Mouse (Mus musculus) left cerebral cortex, postnatal 4 days (tissue): ENCODE measurements around the gene Fndc4. TPM values are rescaled to one million over a fixed set of nuclear protein-coding genes. Genes with fewer than 3 reads are reported as not detected.

Experiments used
- DNase-seq: peaks from one replicate; pipeline ENCODE4 v3.0.0-alpha.2; 2022
- intact Hi-C: fragments of 180-260 bp; cut with DNase I; formaldehyde crosslinking; loops from one replicate; pipeline ENCODE4 v1.15.1; 2025
- total RNA-seq, 2 experiments: library from RNA; stranded (reverse); gene quantifications; 2 replicates each; pipeline ENCODE4 v1.2.3; 2021

Fndc4 gene
- 100 to 1,000 TPM; 170 to 172 TPM for total RNA-seq

DNA sequence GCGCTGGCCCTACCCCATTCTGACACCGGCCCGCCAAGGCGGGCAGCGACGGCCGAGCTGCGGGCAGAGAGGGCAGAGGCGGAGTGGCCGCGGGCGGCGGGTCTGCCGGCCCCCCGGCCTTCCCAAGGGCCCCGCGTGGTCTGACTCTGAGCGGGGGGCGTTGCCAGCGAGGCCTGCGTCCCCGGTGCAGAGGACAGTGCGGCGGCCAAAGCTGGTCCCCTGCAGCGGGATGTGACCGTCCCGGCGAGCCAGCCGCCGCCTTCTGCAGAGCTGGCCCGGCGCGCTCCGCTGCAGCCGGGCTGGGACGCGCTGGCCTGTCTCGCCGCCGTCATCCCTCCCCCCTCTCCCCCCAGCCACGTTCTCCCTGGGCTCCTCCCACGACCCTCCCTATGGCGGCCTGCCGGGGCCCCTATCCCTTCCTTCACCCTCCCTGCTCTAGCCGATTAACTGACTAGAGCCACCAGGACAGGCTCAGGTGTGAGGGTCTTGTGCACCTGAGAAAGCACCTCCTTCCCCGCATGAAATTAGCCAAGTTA lies at the start of gene Fndc4:
Gene Fndc4 (minus strand): TSS at position 475 of the 536 bp plus-strand sequence.
- intact Hi-C loops: loop anchor here (5.0 kb wide), 1 partner anchor 157 kb away; the partner anchor contains the start of gene Zfp512
- peak; percentile 79 for DNase-seq

DNA sequence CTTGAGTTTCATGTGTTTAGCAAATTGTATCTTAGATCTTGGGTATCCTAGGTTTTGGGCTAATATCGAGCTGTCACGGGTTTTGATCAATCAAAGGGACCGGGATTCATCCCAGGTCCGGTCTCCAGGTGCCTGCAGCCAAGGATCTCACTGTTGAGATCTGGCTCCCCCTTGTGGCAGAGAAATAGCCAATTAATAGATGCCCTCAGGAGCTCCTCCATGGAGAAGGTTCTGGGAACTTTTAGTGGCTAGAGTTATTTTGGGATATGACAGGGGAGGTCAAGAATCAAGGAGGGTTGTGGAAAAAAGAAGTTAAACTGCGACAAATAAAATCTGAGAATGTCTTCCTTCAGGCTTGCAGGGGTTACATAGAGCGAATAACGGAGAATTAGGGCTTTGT lies 32.4 kb upstream of the Fndc4 start:
- DNase-seq: peak; percentile 43
- intact Hi-C loops: no loop called here

DNA sequence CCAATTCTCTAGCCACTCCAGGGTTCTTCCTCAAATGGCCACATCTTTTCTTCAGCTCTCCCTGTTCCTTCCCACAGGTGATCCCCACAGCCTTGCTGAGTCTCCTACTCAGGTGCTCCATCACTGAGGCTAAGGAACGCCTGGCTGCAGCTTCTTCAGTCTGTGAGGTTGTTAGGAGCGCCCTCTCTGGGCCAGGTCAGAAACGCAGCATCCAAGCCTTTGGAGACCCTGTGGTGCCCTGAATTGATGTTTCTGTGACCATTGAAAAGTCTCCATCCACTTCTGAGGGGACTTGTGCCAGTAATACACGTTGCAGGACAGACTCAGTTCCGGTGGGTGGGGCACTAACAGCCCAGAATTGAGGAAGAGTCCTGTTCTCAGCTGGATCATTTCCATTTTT lies 31.0 kb upstream of the Fndc4 start:
- intact Hi-C loops: no loop called here
- DNase-seq: no peak

DNA sequence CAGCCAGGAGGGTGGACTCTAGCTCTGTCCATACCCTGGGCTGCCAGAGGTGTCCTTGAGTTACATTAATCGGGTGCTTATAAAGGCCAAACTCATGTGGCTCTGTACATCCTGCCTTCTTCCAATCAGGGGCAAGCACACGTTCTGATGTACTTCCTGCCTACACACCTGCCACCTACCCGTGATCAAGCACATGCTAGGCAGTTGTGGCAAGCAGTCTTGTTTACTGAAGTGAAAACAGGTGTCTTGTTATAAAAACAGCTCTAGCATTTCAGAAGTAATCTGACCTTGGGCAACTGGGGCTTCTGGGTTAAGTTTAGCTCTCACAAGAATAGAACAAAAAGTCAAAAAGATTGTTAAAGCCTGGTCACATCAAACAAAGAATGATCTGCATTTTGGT lies 28.2 kb upstream of the Fndc4 start:
- intact Hi-C loops: no loop called here
- no peak for DNase-seq

DNA sequence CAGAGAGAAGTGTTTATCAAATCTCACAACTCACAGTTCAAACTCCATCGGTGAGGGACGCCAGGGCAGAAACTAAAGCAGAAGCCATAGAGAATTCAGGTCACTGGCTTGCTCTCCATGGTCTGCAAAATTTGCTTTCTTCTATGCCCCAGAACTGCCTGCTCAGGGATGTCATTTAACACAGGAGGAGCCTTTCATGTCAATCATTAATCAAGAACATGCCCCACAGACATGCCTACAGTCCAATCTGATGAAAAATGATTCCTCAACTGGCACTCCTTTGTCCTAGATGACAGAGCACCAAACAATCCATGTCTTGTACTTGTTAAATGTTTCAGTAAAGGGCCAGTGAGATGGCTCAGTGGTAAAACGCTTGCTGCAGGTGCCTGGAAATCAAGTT lies 26.9 kb upstream of the Fndc4 start:
- DNase-seq: no peak
- intact Hi-C loops: no loop called here

DNA sequence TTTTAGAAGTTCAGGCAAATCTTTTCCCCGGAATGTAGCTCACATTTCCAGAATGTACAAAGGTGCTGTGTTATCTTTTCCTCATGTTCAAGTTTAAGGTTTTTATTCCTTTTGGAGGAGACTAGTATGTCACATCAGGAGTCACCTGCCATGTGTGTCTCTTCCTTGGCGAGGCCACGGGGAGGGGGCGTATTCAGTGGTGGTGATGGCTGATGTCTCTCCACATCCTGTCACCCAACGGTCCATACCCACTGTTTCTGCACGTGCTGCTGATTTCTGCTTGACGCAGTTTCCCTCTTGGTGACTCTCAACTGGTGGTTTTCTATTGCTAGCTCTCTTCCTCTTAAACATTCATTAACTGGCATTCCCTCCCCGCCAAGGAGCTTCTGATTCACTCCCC lies 16.9 kb upstream of the Fndc4 start:
- intact Hi-C loops: no loop called here
- no peak for DNase-seq

DNA sequence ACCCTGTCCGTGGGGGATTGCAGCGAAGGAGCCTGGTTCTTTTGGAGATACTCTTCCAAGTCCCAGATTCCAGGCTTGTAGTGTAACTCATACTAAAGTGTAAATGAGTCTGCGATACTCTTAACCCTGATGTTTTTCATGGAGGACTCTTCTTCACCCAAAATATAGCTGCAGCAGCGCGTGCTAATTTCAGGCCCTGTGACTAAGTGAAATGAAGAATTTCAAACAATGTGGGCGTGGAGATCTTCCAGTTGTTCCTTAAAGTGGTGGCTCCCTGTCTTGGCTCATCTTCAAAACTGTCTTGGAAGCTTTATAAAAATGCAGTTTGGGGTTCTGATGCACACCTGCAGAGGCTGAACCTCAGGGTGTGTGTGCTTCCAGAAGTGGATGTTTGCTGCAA lies 7.2 kb upstream of the Fndc4 start:
- intact Hi-C loops: no loop called here
- no peak for DNase-seq

DNA sequence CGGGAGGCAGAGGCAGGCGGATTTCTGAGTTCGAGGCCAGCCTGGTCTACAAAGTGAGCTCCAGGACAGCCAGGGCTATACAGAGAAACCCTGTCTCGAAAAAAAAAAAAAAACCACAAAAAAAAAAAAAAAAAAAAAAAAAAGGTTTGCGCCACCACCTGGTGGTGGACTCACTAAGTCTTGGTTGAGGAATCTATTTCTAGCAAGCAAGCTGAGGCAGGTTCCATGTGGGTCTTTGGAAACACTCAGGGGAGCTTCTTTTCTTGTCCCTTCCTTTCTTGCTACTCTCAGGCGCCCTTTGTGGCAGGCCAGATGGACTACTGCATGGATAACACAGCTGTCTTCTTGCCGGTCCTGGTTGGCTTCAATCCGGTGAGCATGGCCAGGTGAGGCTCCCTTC lies 6.0 kb upstream of the Fndc4 start:
- intact Hi-C loops: no loop called here
- no peak for DNase-seq

DNA sequence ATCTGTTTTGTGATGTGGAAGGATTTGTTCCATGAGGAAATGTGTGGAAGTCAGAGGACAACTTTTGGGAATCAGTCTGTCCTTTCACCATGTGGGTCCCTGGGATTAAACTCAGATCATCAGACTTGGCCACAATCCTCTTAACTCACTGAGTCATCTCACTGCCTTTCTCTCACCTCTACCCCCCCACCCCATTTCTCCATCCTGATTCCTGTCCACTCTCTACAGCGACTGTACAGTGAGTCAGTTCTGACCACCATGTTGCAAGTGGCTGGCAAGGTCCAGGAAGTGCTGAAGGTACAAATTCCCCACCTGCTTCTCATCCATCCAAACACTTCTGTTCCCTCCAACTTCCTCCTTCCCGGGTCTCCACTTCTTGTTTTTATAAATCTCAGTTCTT lies 2.6 kb upstream of the Fndc4 start:
- intact Hi-C loops: loop anchor here (5.0 kb wide), 1 partner anchor 154 kb away; the partner anchor contains the start of gene Zfp512

DNA sequence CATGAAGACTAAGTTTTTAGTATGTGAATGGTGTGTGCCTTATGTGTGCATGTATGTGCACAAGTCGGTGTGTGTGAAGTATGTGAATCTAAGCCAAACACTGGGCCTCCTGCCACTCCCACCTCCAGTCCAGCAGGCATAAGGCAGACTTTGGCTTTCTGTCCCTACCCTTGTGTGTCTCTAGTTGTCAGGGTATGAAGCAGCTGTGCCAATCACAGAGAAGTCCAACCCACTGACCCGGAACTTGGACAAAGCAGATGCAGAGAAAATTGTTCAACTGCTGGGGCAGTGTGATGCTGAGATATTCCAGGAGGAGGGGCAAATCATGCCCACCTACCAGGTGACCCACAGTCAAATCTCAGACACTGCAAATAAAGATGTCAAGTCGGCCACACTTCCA lies 2.1 kb upstream of the Fndc4 start:
- DNase-seq: no peak
- intact Hi-C loops: loop anchor here (5.0 kb wide), 1 partner anchor 154 kb away; the partner anchor contains the start of gene Zfp512

More for the DNA sequence above, 2.6 kb upstream of the Fndc4 start:
- DNase-seq: no peak

DNA sequence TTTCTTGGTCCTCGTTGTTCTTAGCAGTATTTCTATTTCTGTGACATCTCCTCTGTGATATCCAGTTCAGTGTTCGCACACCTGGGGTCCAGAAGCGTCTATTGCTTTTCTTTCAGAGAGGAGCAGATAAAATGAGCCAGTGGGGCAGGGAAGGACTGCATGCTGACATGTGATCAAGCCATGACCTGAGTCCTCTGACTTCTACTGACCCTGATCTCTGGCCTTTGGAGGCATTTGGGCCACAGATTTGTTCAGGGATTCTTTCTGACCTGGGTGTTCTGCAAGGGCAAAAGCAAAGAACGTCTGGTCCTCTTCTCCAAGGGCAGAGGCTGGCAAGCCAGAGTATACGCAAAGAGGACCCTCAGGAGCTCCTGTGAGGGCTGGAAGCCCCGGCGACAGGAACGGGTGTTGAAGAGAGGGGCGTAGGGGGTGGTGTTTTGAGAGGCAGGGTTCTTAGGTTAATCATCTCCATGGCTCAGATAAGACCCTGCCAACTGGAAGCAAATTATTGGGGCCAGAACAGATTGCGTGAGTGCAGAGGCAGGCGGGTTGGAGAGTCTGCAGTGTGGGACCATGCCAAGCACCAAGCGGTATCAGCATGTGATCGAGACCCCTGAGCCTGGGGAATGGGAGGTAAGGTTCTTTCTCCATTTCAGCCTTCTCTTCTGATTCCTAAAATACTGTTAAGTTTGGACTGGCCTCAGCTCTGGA lies 1.3 kb upstream of the Fndc4 start, which contains the start of gene Gckr:
Gene Gckr (plus strand): TSS at position 397 of the 711 bp plus-strand sequence.
- intact Hi-C loops: loop anchor here (5.0 kb wide), 1 partner anchor 155 kb away; the partner anchor contains the start of gene Zfp512

DNA sequence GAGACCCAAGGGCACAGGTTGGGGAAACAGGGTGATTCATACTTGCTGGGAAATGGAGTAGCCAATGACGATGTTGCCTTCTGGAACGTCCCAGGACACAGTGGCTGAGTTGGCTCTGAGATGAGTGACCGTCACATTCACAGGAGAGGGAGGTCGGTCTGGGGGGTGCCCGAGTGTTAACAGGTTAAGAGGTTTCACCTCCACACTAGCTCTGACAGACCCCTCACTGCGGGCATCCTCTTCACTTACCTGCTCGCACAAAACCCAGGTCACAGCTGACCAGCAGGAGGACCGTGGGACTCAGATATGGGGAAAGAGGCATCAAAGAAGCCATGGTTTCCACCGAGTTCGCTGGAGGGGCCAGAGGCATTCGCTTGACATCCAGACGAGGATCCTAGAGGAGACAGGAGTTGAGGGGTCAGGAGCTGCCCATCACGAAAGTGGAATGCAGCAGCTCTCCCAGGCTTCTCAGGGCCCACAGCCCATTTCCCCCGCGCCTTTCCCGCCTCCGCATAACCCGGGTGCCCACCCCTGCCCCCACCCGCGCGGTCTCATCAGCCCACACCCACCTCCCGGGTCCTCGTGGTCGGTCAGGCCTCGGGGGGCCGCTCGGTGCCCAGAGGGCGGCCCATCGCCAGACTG lies 795 bp downstream of the Fndc4 start:
- intact Hi-C loops: loop anchor here (5.0 kb wide), 1 partner anchor 157 kb away; the partner anchor contains the start of gene Zfp512
- DNase-seq: no peak

More for the DNA sequence above, 1.3 kb upstream of the Fndc4 start, which contains the start of gene Gckr:
- DNase-seq: no peak

DNA sequence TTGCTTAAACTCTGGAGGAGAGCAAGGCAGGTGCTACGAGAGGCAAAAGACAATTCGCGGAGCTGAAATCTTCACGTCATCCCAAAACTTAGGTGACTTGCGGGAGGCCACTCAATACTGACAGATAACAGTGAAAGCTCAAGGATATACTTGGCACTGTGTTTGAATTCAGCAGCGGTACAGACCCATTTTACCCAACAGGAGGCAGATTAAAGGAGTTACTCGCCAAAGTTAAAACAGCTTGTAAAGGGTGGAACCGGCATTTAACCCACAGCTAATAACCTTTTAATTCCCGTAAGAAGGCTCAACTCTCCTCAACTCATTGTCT lies 4.6 kb downstream of the Fndc4 start:
- intact Hi-C loops: no loop called here

DNA sequence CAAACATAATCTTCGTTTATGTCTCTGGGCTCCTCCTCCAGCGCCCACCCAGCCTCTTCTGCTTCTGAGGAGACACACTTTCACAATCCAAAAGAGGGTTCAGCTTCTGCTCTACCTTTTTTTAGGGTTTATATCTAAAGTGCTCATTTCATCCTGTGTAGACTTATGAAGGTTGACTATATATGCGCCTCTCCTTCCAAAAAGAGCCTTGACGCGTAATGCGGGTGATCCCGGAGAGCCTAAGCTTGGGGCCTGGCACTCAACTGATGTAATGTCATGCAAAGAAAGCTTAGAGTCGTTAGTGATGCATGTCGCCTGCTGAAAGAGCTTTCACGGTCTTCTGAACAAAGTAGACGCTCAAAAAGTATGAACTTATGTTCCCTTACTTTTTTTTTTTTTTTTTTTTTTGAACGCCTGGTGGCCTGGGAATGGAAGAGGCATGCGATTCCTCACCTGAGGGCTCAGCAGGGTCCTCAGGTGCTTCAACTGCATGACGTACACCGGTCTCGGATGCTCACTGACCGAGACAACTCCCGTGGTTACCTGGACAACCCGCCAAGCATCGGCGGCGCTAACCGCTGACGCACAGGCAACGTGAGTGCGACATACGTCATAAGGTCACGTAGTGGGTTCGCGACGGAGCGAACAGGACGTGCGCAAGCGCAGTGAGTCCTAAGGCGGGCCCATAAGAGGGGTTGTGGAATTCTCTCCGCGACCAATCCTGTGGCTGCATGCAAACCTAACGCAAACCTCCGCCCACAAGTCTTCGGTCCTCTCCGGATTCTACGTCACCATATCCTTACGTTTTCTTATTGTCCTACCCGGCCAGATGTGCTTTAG lies 5.1 kb downstream of the Fndc4 start, which contains the start of gene Ift172:
Gene Ift172 (minus strand): TSS at position 596 of the 840 bp plus-strand sequence.
- intact Hi-C loops: no loop called here
- peak; percentile 97 for DNase-seq

More for the DNA sequence above, 4.6 kb downstream of the Fndc4 start:
- no peak for DNase-seq

DNA sequence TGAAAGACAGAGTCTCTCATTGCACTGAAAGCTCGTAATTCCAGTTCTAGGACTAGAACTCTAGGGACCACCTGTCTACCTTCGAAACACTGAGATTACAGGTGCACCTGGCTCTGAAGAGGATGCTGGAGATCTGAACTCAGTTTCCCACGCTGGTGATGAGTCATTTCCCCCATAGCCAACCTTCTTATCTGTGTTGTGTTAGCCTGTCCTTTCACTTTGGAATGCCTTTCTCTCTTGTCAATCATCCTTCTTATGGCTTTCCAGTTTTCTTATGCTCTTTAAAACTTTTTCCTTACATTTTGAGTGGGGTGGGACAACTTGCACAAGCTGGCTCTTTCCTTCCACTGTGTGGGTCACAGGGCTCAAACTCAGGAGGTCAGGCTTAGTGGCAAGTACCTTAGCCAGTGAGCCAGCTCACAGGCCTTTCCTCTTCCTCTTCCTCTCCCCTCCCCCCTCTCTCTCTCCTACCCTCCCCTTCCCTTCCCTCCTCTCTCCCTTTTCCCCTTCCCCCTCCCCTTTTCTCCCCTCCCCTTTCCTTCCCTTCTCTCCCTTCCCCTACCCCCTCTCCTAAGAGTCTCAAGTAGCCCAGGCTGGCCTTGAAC lies 6.2 kb downstream of the Fndc4 start:
- no peak for DNase-seq
- intact Hi-C loops: no loop called here

DNA sequence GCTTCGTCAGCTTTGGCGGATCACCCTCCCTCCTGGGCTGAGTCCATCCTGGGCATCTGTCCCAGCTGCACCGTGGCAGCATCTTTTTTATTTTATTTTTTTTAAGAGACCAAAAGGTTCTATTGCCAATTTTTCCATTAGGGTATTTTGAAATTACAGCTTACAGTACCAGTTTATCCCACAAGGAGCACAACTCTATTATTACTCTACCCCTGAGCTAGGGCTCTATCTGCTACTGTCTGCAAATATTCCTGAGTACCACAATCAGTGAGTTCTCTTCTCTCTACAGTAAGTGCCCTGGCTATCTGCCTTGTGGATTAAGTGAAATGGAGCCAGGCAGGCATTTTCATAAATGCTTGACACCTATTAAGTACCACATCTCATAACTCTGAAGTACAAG lies 7.2 kb downstream of the Fndc4 start:
- no peak for DNase-seq
- intact Hi-C loops: no loop called here

DNA sequence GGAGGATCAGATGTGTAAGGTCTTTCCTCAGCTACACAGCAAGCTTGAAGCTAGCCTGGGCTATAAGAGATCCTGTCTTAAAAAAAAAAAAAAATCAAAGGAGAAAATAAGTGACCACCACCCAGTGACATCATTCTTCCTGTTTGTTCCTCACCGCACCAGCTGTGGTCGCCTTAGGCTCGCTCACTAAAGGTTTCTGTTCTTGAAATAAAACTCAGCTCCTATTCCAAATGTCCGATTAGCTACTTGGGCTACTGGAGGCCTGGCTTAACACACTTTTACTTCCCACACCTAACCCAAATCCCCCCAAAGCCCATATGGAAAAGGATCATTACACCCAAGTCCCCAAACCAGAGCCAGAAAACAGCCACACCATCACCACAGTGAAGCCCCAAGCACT lies 7.7 kb downstream of the Fndc4 start:
- intact Hi-C loops: no loop called here
- DNase-seq: no peak

DNA sequence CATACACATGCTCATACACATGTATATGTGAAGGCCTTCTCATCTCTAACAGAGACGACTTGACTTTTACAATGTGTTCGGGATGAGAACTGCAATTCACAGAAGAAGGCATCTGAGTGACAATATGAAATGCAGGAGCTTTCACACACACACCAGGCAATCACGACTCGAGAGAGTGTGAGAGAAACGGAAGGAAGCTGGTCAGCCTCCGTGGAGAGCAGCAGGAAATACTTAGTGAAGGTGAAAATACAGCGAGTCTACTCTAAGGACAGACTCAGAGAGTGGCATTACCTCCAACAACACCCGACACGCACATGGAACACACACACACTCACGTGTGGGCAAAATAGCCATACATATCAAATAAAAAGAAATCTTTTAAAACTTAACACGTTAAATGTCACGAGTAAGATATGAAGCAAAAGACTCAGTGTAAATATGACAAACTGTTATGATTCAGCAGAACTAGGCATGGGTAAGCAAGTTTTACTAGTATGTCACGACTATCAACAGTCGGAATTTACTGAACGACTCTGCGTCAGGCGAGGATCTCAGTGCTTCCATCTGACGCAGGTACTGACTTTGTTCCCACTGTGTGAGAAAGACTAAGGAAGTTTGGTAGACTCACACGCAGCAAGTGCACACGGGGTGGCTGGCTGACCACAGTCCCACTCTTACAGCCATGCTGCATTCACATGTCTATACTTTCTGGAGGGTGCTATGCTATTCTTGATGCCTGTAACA lies 16.5 kb downstream of the Fndc4 start:
- DNase-seq: no peak
- intact Hi-C loops: loop anchor here (10.0 kb wide), 1 partner anchor 195 kb away; no protein-coding TSS in a partner anchor

DNA sequence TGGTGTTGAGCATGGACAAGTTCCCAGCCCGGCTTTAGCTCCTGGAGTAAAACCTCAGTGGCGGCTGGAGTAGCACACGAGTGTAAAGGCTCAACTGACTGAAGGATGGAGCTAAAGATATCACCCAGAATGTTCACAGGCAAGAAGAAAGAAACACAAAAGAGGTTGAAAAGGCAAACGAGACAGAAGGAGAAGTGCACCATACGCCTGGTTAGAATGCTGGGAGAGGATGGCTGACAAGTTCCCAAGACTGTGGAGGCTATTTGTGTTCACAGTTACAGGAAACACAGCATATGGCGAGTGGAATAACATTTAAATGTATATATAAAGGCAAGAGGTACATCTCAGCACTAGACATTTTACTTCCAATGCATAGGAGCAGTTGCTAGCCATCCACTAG lies 22.9 kb downstream of the Fndc4 start:
- DNase-seq: no peak
- intact Hi-C loops: loop anchor here (10.0 kb wide), 1 partner anchor 202 kb away; no protein-coding TSS in a partner anchor

DNA sequence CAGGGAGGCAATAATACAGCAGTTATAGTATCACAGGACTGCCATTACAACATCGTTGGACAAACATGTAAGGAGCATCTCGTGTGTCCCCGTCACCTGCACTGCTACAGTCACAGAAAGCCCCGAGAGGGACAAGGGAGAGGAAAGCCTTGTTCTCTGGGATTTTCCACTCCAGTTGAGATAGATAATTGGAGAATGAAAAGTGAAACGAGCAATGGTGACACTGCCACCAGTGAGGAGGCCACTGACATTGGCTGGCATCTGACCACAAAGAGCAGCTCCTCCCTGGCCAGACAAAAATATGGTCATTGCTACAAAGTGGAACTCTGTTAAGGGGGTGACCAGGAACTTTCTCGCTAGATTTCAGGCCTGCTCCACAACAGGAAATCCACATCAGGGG lies 28.2 kb downstream of the Fndc4 start:
- DNase-seq: no peak
- intact Hi-C loops: no loop called here
